Mouse (Mus musculus): ENCODE measurements around the gene Tsga10ip. TPM values are rescaled to one million over a fixed set of nuclear protein-coding genes. Genes with fewer than 3 reads are reported as not detected.

Gene Tsga10ip
- total and polyA plus RNA-seq, 3 experiments: 0.87 to 0.89 TPM; not detected in 1

GRCm38 (mm10) chr19:5411961-5412360 lies 9.6 kb upstream of the Tsga10ip start:
- Histone ChIP-seq H3K27ac (ENCODE audit: insufficient read depth, low read depth) (no peak overlapping the region), H3K4me1 (ENCODE audit: control insufficient read depth in 1 of 2, insufficient read depth in 2 of 2) (peaks cover 9 to 20% of the 10 kb centered on the region in 2 experiments; a peak in 3 of 4 replicates), H3K9me3 (replicated peaks; ENCODE audit: low read length) (no peaks in the 10 kb centered on the region), H3K4me2 (ENCODE audit: insufficient read depth, low read depth, poor library complexity, severe bottlenecking) (no peak overlapping the region), H3K27me3 (replicated peaks) (no peaks in the 10 kb centered on the region), H3K36me3 (replicated peaks in 1 of 2; ENCODE audit: control insufficient read depth in 1 of 2, insufficient read depth in 1 of 2, low read length in 1 of 2) (peaks cover 0 to 6% of the 10 kb centered on the region in 2 experiments), H3K9ac (ENCODE audit: insufficient read depth, low read depth) (no peak overlapping the region), H3K79me2 (replicated peaks; ENCODE audit: control insufficient read depth, extremely low read depth, insufficient read depth, poor library complexity, severe bottlenecking) (no peaks in the 10 kb centered on the region), H3K4me3 (replicated peaks in 1 of 3; ENCODE audit: low read depth in 2 of 3, low read length in 2 of 3, poor library complexity in 1 of 3) (no peak overlapping the region)
- DNase-seq (ENCODE audit: extremely low read depth): no peak
- no peak for TF ChIP-seq SIN3A (IDR thresholded peaks at IDR 0.05; ENCODE audit: low read length)
- no peak for TF ChIP-seq TCF12 (IDR thresholded peaks at IDR 0.05; ENCODE audit: low read depth, low read length)
- no peak for TF ChIP-seq SMC3 (IDR thresholded peaks at IDR 0.05; ENCODE audit: low read depth, low read length)
- no peak for TF ChIP-seq USF2 (conservative IDR thresholded peaks at IDR 0.05; ENCODE audit: low read depth, low read length)
- no peak for TF ChIP-seq ZNF384 (IDR thresholded peaks at IDR 0.05; ENCODE audit: low read depth, low read length)
- no peak for TF ChIP-seq KAT2A (IDR thresholded peaks at IDR 0.05; ENCODE audit: insufficient replicate concordance, low read length)
- TF ChIP-seq PAX5 (IDR thresholded peaks at IDR 0.05; ENCODE audit: low read length): no peak
- TF ChIP-seq MEF2A (IDR thresholded peaks at IDR 0.05; ENCODE audit: borderline replicate concordance, low read depth, low read length): no peak
- TF ChIP-seq MAX (IDR thresholded peaks at IDR 0.05; ENCODE audit: low read length): no peak
- no peak for TF ChIP-seq CTCF (conservative IDR thresholded peaks at IDR 0.05 in 1 of 2, IDR thresholded peaks at IDR 0.05 in 1 of 2; ENCODE audit: low read depth in 2 of 2, low read length in 2 of 2)
- no peak for TF ChIP-seq RAD21 (IDR thresholded peaks at IDR 0.05; ENCODE audit: low read depth, low read length)
- TF ChIP-seq CHD2 (IDR thresholded peaks at IDR 0.05; ENCODE audit: low read length): no peak
- no peak for TF ChIP-seq CHD1 (IDR thresholded peaks at IDR 0.05; ENCODE audit: low read depth, low read length)
- TF ChIP-seq ETS1 (conservative IDR thresholded peaks at IDR 0.05; ENCODE audit: low read depth, low read length): no peak
- TF ChIP-seq ELF1 (IDR thresholded peaks at IDR 0.05; ENCODE audit: low read depth, low read length): no peak
- no peak for TF ChIP-seq ZKSCAN1 (IDR thresholded peaks at IDR 0.05; ENCODE audit: borderline replicate concordance, low read depth, low read length)
- TF ChIP-seq IRF4 (IDR thresholded peaks at IDR 0.05; ENCODE audit: low read depth, low read length): no peak
- in situ Hi-C loops (cut with MboI; ENCODE audit: low pct_ligation_motif_present, low pct_unique_long_range_greater_than_20kb, low sequenced_read_pairs) (no loop called here), dilution Hi-C loops (cut with MboI; ENCODE audit: extremely low pct_ligation_motif_present, extremely low pct_unique_long_range_greater_than_20kb, low sequenced_read_pairs) (no loop called here)

- H3K27ac ChIP-seq (ENCODE audit: insufficient read depth, low read depth): no peak overlapping the region
- H3K4me1 ChIP-seq (ENCODE audit: control insufficient read depth in 1 of 2, insufficient read depth in 2 of 2): peaks cover 9 to 24% of the 10 kb centered on the region in 2 experiments; a peak in 3 of 4 replicates
- H3K9me3 ChIP-seq (replicated peaks; ENCODE audit: low read length): no peaks in the 10 kb centered on the region
- in situ Hi-C loops (cut with MboI; ENCODE audit: low pct_ligation_motif_present, low pct_unique_long_range_greater_than_20kb, low sequenced_read_pairs): no loop called here
- no peaks in the 10 kb centered on the region for H3K27me3 ChIP-seq (replicated peaks)
- H3K79me2 ChIP-seq (replicated peaks; ENCODE audit: control insufficient read depth, extremely low read depth, insufficient read depth, poor library complexity, severe bottlenecking): no peaks in the 10 kb centered on the region
- H3K4me3 ChIP-seq (replicated peaks in 1 of 3; ENCODE audit: low read depth in 2 of 3, low read length in 2 of 3, poor library complexity in 1 of 3): no peak overlapping the region
- no peak for TF ChIP-seq ZNF384 (IDR thresholded peaks at IDR 0.05; ENCODE audit: low read depth, low read length)
- no peak for TF ChIP-seq RCOR1 (conservative IDR thresholded peaks at IDR 0.05; ENCODE audit: low read depth, low read length)
- no peak for TF ChIP-seq USF2 (conservative IDR thresholded peaks at IDR 0.05; ENCODE audit: low read depth, low read length)
- TF ChIP-seq BHLHE40 (IDR thresholded peaks at IDR 0.05; ENCODE audit: low read depth, low read length): no peak
- no peak for TF ChIP-seq CHD2 (IDR thresholded peaks at IDR 0.05; ENCODE audit: low read length)
- dilution Hi-C loops (cut with MboI; ENCODE audit: extremely low pct_ligation_motif_present, extremely low pct_unique_long_range_greater_than_20kb, low sequenced_read_pairs): no loop called here
- H3K4me2 ChIP-seq (ENCODE audit: insufficient read depth, low read depth, poor library complexity, severe bottlenecking): no peak overlapping the region
- no peak overlapping the region for H3K9ac ChIP-seq (ENCODE audit: insufficient read depth, low read depth)
- peaks cover 0 to 6% of the 10 kb centered on the region in 2 experiments for H3K36me3 ChIP-seq (replicated peaks in 1 of 2; ENCODE audit: control insufficient read depth in 1 of 2, insufficient read depth in 1 of 2, low read length in 1 of 2)
- no peak for DNase-seq (ENCODE audit: extremely low read depth)
These were observed 8.3 kb upstream of the Tsga10ip start for GRCm38 (mm10) chr19:5410641-5411040.

All from CH12.LX (cell line).